Comparison of ENCODE assay signal across 31 mouse cellular contexts in genomic region chr1:166209371-166209770, GRCm38 (mm10). TPM values are rescaled to one million over a fixed set of nuclear protein-coding genes. Genes with fewer than 3 reads are reported as not detected.
"Had no signal": no experiment of that assay in that cellular context is flagged by ENCODE, and none has a peak within 500 bp of the region (broad histone marks: within the 10 kb centered on the region; RNA-seq: fewer than 3 reads in every experiment).

No protein-coding gene starts in this region.

- H3K36me3 ChIP-seq: heart, embryonic 10.5 days; heart, embryonic 12.5 days; hindbrain, embryonic 10.5 days; hindbrain, embryonic 13.5 days; hindbrain, embryonic 15.5 days; kidney, embryonic 15.5 days; limb, embryonic 13.5 days; limb, embryonic 15.5 days; liver, embryonic 12.5 days had no signal

- H3K9me3 ChIP-seq: heart, embryonic 10.5 days; heart, embryonic 12.5 days; hindbrain, embryonic 10.5 days; hindbrain, embryonic 13.5 days; hindbrain, embryonic 15.5 days; kidney, embryonic 15.5 days; limb, embryonic 13.5 days; limb, embryonic 15.5 days; liver, embryonic 12.5 days had no signal

- H3K27me3 ChIP-seq: heart, embryonic 12.5 days; hindbrain, embryonic 13.5 days; hindbrain, embryonic 15.5 days; kidney, embryonic 15.5 days; limb, embryonic 13.5 days; limb, embryonic 15.5 days; liver, embryonic 12.5 days had no signal

- H3K4me3 ChIP-seq: gastrocnemius, adult 2 months; heart, adult 2 months; heart, embryonic 10.5 days; heart, embryonic 12.5 days; hindbrain, embryonic 10.5 days; hindbrain, embryonic 13.5 days; hindbrain, embryonic 15.5 days; kidney, embryonic 15.5 days; limb, embryonic 13.5 days; limb, embryonic 15.5 days; liver, embryonic 12.5 days had no signal

- H3K4me2 ChIP-seq: heart, embryonic 12.5 days; hindbrain, embryonic 13.5 days; hindbrain, embryonic 15.5 days; kidney, embryonic 15.5 days; limb, embryonic 13.5 days; limb, embryonic 15.5 days; liver, embryonic 12.5 days had no signal

- ATAC-seq: hindbrain, postnatal 0 days; intestine, embryonic 16.5 days; liver, embryonic 12.5 days had no signal

- H3K27ac ChIP-seq: gastrocnemius, adult 2 months; heart, adult 2 months; heart, embryonic 10.5 days; hindbrain, embryonic 10.5 days; hindbrain, embryonic 13.5 days; hindbrain, embryonic 15.5 days; hindbrain, postnatal 0 days; kidney, embryonic 15.5 days; kidney, postnatal 0 days; limb, embryonic 13.5 days; limb, embryonic 15.5 days; liver, embryonic 12.5 days had no signal

- H3K9ac ChIP-seq: heart, embryonic 12.5 days; hindbrain, embryonic 13.5 days; hindbrain, embryonic 15.5 days; kidney, embryonic 15.5 days; limb, embryonic 13.5 days; limb, embryonic 15.5 days; liver, embryonic 12.5 days had no signal

- DNase-seq: gastrocnemius, adult 2 months; gastrocnemius, postnatal 10 days; gastrocnemius, postnatal 25 days; heart, adult 2 months; heart, postnatal 10 days; heart, postnatal 4 days; kidney, adult 11 months; kidney, adult 2 months; kidney, adult 9 months; kidney, postnatal 14 days; kidney, postnatal 36 days; layer of hippocampus, adult 9-11 months; layer of hippocampus, postnatal 36 days; left cerebral cortex, postnatal 4 days had no signal

- H3K4me1 ChIP-seq: heart, embryonic 10.5 days; heart, embryonic 12.5 days; hindbrain, embryonic 10.5 days; hindbrain, embryonic 13.5 days; hindbrain, embryonic 15.5 days; kidney, embryonic 15.5 days; limb, embryonic 13.5 days; limb, embryonic 15.5 days; liver, embryonic 12.5 days had no signal

RNA-seq across cellular contexts. Expression of gene Mael, which starts 29.2 kb away (rescaled TPM):
- polyA plus RNA-seq: heart, embryonic 12.5 days; heart, embryonic 14.5 days; hindbrain, embryonic 13.5 days; intestine, embryonic 14.5 days; intestine, embryonic 16.5 days; kidney, postnatal 0 days; large intestine, adult 2 months; limb, embryonic 11.5 days; liver, adult 2 months; liver, embryonic 12.5 days had no signal
